Mouse (Mus musculus) thymus, postnatal 14 days (tissue): ENCODE results near the gene Plcg2.
A peak's percentile ranks its signal among the peaks of the same experiment; 100 is the strongest.

ENCODE experiments used
- DNase-seq: peaks from one replicate; pipeline ENCODE4 v3.0.0; 2021

The Plcg2 gene

DNA sequence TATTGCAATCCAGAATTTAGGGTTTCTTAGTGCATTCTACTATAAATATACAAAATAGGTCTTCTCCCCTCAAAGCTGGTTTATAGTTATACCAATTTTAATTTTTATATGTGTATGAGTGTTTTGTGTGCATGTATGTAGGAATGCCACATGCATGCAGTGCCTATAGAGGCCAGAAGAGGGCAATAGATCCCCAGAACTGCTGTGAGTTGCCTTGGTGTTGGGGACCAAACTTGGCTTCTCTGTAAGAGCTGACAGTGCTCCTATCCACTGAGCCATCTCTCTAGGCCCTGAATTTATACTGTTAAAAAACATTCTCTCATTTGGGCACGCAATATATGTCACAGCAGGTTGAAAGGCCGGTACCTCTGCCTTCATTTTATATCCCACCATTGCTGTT lies 147.9 kb downstream of the Plcg2 start:
- DNase-seq, result peak; percentile 23

DNA sequence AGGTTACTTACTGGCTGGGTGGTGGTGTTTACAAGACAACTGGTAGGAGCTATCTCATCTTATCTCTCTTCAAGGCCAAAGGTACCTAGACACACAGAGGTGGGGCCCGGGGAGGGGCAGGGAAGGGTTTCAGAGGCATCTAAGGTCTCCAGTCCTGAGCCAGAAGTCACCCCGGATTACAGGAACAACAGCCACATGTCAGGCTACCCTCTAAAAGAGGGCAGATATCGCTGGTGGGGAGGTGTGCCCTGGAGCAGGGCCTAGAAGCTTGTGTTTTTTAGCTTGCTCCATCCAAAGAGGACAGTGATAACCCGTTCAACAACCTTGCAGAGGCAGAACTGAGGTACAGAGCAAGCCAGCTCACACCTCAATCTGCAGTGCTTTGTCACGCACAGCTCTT lies 148.3 kb downstream of the Plcg2 start:
- DNase-seq, result no peak

DNA sequence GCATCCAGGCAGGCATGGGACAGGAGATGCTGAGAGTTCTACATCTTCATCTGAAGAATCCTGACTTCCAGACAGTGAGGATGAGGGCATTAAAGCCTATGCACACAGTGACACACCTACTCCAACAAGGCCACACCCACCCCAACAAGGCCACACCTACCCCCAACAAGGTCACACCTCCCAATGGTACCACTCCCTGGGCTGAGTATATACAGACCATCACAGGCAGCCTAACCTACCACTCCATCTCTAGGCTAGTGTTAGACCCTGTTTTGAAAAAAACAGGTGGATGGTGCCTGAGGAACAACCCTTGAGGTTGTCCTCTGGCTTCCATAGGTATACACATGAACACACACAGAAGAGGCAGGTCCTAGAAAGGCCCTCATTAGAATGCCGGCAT lies 154.2 kb downstream of the Plcg2 start:
- DNase-seq, result no peak

DNA sequence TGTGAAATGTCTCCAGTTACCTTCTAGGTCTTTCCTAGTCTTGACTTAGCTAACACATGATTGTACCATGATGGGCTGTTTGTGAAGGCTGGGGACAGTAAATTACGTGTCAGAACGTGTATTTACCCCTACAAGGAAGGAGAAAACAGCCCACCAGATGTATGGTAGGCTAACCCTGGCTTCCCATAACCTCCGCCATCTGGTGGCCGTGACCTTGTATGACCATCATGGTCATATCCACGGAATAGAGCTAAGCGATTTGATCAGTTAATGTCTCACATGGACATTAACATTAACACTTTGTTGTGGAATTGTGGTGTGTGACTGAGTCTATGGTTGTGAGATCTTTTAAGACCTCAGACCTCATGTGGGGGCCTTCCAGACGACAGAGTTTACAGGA lies 160.9 kb downstream of the Plcg2 start:
- no peak for DNase-seq

DNA sequence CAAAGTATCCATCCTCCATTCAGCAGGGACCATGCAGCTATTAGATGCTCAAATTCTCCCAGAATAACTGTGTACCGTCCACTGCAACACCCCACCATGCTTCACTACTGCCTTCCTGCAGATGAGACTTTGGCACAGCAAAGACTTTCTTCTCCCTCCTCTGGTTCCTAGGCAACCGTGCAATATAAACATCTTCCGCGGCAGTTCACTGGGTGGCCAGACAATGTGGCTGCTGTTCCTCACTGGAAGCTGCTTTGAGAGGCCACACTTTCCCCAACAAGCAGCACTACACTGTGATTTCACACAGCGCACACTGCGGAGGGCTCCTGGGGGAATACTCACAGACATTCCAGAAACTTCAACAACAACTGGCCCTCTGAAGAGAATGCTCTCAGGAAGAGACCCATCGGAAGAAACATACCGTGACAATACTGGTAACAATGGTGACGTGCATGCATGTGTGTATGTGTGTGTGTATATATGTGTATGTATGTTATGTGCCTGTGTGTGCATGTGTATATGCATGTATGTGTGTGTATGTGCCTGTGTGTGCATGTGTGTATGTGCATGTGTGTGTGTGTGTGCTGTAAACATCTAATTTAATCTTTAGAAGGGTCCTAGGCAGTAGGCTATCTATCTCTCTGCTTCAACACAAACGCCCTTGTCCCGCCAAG lies 162.4 kb downstream of the Plcg2 start:
- no peak for DNase-seq

DNA sequence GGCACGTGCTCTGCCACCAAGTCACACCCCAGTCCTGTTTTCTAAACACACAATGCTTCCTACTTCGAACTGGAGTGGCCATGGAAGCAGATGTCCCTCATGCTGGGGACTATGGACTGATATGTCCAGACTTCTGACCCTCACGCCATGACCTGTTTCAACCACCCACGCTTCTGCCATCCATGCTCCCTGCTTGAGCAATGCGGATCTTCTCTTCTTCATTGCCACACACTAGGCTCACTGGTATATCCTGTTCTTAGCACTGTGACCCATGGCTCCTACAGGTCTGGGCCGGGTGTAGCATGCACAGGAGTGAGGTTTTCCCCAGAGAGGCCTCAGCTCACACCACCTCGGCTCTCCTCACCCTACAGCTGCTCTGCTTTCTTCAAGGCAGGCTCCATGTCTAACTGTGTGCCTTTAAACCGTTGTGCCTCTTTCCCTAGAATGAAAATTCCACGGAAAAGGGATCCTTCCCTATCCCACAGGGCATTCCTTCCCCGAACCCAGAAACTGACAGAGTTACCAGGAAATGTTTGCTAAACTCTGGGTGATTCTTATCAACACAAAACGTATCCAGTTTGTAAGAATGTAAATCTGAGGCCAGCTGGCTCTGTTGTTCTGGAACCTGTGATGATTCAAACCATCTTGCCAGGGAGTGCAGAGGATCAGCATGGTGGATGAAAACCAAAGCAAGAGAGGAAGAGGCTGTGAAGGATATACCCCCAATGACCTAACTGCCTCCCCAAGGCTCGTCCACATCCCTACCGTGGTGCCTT lies 169.4 kb downstream of the Plcg2 start:
- no peak for DNase-seq

DNA sequence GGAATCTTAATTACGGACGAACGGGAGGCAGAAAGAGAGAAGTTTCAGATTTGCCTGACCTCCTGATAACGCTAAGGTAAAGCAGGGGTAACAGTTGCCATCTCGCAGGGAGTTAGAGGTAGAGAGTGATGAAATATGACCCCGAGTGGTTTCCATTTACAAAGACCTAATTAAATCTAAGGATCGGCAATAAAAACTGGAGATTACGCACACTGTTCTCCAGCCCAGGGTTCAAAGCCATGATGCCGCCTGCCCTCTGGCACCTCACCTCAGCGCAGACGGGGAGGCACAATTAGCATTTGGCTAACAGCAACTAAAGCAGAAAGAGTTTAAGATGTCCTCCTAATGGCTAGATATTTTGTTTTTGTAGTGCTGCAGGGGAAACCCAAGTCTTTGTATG lies 172.4 kb downstream of the Plcg2 start:
- no peak for DNase-seq

DNA sequence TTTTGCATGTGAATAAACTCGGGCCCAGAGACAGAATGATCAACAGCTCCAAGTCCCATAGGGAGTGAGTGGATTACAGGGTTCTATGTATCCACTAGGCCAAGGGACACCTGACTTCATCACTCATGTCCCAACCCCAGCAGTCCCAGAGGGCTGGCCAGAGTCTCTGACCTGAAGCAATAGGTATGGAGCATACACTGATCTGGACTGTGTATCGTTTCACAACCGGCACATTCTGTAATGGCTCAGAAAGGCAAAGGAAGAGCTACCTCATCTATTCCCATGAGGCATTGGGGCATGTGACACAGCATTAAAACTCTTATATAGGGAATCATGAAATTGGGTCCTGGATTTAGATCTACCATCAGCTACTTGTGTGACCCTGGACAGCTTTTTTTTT lies 174.5 kb downstream of the Plcg2 start:
- no peak for DNase-seq

DNA sequence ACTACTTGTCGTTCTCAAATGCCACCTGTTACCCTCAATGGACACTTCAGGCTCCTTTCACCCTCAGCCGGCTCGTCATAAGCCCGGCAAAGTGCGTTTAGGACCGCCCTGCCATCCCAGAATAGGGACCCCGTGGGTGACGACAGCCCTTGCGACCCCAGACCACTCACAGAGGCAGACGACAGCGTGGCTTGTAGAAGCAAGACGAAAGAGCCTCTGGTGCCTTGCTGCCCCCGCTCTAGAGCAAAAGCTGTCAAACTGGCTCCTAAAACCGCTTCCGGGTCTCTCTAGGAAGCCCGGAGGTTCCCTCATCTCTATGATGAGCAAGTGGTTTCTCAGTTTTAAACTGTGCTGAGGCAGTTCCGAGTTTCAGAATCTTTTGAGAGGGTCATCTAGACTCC lies 175.3 kb downstream of the Plcg2 start, which contains the start of gene Sdr42e1:
TSS of gene Sdr42e1 (minus strand) at position 260 of the 401 bp plus-strand sequence.
- DNase-seq, result peak; percentile 69

DNA sequence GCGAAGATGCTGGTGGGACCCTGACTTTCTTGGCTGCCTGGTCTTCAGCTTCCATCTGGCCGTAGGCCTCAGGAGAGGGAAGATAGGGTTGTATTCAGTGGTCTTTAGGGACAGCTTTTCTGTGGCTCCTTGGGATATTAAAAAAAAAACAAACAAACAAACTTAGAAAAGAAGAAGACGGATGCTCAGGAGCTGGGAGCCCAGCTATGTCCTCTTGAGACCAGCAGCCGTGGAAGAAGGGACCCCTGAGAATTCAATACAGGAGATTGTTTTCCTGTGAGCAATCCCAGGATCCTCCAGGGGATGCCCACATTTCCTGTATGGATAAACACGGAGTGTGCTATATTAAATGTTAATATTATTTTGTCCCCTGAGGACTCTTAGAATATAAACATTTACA lies 177.1 kb downstream of the Plcg2 start:
- no peak for DNase-seq

DNA sequence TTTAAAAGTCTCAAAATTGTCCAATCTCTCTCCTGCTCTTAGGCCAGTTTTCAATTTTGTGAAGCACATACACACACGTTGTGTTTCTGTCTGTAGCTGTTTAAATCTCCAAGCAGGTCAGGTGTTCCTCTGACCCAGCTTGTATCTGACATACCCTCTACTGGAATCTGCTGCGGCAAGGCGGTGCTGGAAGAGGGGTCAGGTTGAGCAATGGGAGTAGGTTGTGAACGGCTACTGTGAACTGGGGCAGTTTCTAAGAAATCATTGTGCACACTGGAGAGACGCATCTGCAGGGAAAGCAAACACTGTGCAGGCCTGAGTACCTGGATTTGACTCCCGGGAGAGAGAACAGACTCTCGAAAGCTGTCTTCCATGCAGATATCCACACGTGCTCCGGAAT lies 178.4 kb downstream of the Plcg2 start:
- DNase-seq, result no peak

DNA sequence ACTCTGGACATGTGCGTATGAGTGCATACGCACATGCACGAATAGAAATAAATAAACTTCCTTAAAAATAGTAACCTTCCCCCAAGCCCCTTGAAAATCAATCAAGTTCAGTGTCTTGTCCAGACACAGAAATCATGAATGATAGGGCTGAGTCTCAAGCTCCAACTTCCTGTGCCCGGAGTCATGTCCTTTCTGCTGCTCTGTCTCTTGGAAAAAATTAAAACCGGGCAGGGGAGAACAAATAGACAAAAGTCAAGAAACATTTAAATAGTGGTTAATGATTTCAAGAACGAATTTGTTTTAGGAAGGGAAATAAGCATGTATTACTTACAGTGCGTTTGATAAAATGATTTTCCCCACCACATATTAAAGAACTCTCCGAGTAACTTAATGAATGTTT lies 178.9 kb downstream of the Plcg2 start:
- no peak for DNase-seq

DNA sequence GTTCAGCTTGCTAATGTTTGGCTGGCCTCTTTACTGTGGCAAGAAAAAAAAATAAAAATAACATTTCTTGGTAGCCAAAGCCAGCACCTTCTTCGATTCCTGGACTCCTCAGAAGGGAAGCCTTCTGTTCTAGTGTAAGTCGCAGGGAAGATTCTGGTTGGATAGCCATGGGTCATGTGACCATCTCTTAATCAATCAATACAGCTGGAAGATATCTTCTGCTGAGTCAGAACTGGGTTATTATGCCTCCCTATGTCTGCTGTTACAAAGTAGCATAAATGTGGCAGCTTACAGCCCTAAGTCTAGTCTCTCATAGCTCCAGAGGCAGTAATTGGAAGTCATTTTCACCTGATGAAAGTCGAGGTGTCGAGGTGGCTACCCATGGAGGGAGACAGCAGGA lies 180.6 kb downstream of the Plcg2 start:
- no peak for DNase-seq

DNA sequence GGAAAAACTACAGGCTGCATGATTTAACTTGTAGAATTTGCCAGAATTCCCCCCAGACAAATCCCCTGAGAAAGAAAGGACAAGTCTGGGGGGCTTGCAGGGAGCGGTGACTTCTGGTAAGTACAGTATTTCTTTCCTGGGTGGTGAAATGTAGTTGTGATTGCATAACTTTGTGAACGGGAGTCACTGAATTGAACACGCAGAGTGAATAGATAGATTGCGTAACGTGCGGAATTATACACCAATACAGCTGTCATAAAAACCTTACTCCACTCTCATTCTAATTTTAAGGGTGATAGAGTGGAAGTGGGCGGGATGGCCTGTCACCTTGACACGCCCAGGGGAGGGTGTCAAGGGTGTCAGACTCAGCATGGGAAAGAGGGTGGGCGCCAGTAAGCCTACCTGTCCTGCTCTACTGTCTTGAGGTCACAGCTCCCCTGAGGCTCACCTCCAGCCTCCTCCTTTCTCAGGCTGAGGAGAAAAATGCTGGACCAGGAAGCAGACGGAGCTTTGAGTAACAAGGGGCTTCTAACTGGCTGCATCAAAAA lies 185.9 kb downstream of the Plcg2 start:
- DNase-seq, result no peak

DNA sequence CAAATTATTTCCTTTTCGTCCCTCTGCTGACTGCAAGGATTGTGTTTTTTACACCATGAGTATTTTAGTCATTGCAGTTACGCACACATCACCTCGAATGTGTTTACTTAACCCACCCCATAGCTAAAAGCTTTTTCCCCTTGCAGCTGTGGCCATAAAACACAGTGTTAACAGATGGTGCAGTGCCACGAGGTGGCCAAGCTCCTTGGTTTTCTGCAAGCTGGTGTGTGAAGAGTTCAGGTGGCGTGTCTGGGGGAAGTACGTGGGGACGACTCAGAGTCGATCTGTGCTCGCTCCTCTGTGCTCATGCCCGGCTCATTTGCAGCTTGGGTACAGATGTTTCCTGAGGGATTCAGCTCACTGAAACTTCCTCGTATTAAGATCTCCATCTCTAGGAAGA lies 186.4 kb downstream of the Plcg2 start:
- DNase-seq, result no peak
